Mouse (Mus musculus): Measurements from ENCODE around the gene Magi1.

Magi1 gene

GRCm38 (mm10) chr6:94283318-94284061, at the start of gene Magi1:
Gene Magi1, minus strand, starts transcription at chr6:94283917.
- peak; percentile 3 for DNase-seq (ENCODE audit: low read depth, low spot score)

DNA sequence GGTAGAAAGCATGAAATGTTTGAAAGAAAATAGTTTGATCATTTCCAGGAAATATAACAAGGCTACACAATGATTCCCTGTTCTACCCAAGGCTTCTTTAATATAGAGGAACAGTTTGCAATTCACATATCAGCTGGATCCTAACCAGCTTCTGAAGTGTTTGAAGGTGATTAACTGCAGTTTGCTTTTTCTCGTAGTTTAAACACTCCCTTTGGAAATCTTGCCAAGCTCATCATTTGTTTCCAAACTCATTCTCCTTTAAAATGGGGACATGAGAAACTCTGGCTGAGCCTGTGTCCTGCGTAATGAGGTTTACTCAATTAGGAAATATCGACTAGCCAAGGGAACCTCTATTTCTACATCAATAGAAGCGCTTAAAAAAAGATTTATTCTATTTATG, 43.4 kb upstream of the Magi1 start:
- Histone ChIP-seq H3K36me3 (ENCODE audit: control insufficient read depth, insufficient read depth, low read length, poor library complexity, severe bottlenecking) (no peaks in the 10 kb centered on the region), H3K27me3 (ENCODE audit: control insufficient read depth, insufficient read depth, low read length, poor library complexity, severe bottlenecking) (no peaks in the 10 kb centered on the region)
- no peak for DNase-seq (ENCODE audit: low read depth, low spot score)

More at GRCm38 (mm10) chr6:94283318-94284061, at the start of gene Magi1:
- Histone ChIP-seq H3K36me3 (ENCODE audit: control insufficient read depth, insufficient read depth, low read length, poor library complexity, severe bottlenecking) (no peaks in the 10 kb centered on the region), H3K27me3 (ENCODE audit: control insufficient read depth, insufficient read depth, low read length, poor library complexity, severe bottlenecking) (peaks cover 2% of the 10 kb centered on the region; the same call in 1 of the 2 replicates)

GRCm38 (mm10) chr6:94316886-94317285, 33.2 kb upstream of the Magi1 start:
- Histone ChIP-seq H3K36me3 (ENCODE audit: control insufficient read depth, insufficient read depth, low read length, poor library complexity, severe bottlenecking) (no peaks in the 10 kb centered on the region), H3K27me3 (ENCODE audit: control insufficient read depth, insufficient read depth, low read length, poor library complexity, severe bottlenecking) (no peaks in the 10 kb centered on the region)
- DNase-seq (ENCODE audit: low read depth, low spot score) = no peak

GRCm38 (mm10) chr6:94312285-94312684, 28.6 kb upstream of the Magi1 start:
- Histone ChIP-seq H3K36me3 (ENCODE audit: control insufficient read depth, insufficient read depth, low read length, poor library complexity, severe bottlenecking) (no peaks in the 10 kb centered on the region), H3K27me3 (ENCODE audit: control insufficient read depth, insufficient read depth, low read length, poor library complexity, severe bottlenecking) (no peaks in the 10 kb centered on the region)
- no peak for DNase-seq (ENCODE audit: low read depth, low spot score)

- H3K27me3 ChIP-seq (ENCODE audit: control insufficient read depth, insufficient read depth, low read length, poor library complexity, severe bottlenecking) = no peaks in the 10 kb centered on the region
- no peak for DNase-seq (ENCODE audit: low read depth, low spot score)
- H3K36me3 ChIP-seq (ENCODE audit: control insufficient read depth, insufficient read depth, low read length, poor library complexity, severe bottlenecking) = no peaks in the 10 kb centered on the region
Measured at GRCm38 (mm10) chr6:94308498-94308897, 24.8 kb upstream of the Magi1 start.

DNA sequence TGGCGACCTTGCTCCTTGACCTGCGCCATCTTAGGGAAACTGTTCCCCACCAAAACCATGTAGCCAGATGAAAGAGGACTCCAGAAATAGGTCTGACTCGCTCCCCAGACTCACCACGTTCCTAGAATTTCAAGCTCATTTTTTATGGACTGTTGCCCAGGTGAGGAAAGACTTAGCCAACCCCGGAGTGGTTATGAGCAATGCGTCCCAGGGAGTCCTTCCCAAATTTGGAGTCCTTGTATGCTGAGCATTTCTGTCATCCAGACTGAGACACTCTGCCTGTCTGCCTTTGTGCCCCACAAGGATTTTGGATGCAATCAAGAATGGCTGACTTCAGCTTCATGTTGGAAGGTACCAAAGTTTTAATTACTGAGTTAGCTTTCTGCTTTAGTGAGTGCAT, 19.8 kb upstream of the Magi1 start:
- Histone ChIP-seq H3K36me3 (ENCODE audit: control insufficient read depth, insufficient read depth, low read length, poor library complexity, severe bottlenecking) (no peaks in the 10 kb centered on the region), H3K27me3 (ENCODE audit: control insufficient read depth, insufficient read depth, low read length, poor library complexity, severe bottlenecking) (no peaks in the 10 kb centered on the region)
- no peak for DNase-seq (ENCODE audit: low read depth, low spot score)

DNA sequence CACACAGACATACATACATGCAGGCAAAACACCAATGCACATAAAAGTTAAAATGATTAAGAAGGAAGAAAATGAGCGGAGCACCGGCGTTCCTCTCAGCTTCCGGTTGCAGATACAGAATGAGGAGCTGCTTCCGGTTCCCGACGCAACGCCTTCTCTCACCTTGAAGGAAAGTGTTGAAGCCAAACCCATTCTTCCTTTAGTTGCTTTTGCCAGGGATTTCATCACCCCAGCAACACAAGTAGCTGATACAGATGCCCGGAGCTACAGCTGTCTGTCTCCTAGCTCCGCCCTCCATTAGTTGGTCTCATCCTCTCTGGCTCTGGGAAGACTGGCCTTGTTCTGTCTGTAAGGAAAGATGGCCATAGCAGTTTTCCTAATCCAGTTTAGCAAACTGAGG, 18.1 kb upstream of the Magi1 start:
- DNase-seq (ENCODE audit: low read depth, low spot score) = no peak
- no peaks in the 10 kb centered on the region for H3K36me3 ChIP-seq (ENCODE audit: control insufficient read depth, insufficient read depth, low read length, poor library complexity, severe bottlenecking)
- no peaks in the 10 kb centered on the region for H3K27me3 ChIP-seq (ENCODE audit: control insufficient read depth, insufficient read depth, low read length, poor library complexity, severe bottlenecking)

DNA sequence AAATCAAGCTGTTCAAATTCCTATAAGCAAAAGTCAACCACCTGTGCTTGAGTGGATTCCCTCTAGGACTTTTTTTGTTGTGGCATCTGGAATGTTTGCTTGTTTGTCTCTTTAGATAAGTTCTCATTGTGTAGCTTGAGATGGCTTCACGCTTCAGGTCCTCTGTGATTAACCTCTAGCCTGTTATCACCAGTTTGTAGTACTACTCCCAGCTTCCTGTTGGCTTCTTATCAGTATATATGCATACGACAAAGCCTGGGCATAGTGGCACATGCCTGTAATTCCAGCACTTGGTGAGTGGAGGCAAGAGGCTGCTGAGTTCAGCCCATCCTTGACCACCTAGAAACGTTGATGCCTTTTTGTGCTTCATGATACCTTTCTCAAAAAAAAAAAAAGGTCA, 16.8 kb upstream of the Magi1 start:
- Histone ChIP-seq H3K36me3 (ENCODE audit: control insufficient read depth, insufficient read depth, low read length, poor library complexity, severe bottlenecking) (no peaks in the 10 kb centered on the region), H3K27me3 (ENCODE audit: control insufficient read depth, insufficient read depth, low read length, poor library complexity, severe bottlenecking) (no peaks in the 10 kb centered on the region)
- no peak for DNase-seq (ENCODE audit: low read depth, low spot score)

DNA sequence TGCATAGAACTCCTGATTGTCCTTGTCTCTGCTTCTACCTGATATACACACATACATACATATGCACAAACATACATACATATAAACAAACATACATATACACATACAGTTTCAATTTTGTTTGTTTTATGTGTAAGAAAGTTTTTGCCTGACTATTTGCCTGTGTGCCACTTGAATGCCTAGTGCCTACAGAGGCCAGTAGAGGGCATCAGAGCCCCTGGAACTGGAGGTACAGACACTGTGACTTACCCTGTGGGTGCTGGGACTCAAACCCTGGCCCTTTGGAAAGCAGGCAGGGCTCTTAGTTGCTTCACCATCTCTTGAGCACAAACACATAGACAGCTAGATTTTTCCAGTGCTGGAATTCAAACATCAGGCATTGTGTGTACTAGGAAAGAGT, 3.7 kb upstream of the Magi1 start:
- no peak for DNase-seq (ENCODE audit: low read depth, low spot score)
- no peaks in the 10 kb centered on the region for H3K36me3 ChIP-seq (ENCODE audit: control insufficient read depth, insufficient read depth, low read length, poor library complexity, severe bottlenecking)

DNA sequence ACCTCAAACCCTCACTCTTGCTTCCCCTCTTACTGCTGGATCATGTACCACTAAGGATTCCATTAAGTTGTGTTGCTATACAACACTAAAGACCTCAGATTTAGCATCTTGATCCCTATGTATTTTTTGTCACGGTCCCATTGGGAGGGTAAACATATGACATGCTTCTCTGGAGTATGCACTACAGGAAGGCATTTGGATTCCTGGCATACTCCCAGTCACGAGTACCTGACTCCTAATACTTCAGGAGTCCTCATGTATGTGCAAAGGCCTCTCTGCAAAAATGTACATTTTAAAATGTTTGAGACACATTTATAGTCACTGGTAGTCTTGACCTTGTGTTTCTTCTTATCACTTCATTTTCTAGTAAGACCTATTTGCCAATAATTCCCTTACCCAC, 2.8 kb upstream of the Magi1 start:
- DNase-seq (ENCODE audit: low read depth, low spot score) = no peak
- peaks cover 2% of the 10 kb centered on the region; the same call in 1 of the 2 replicates for H3K27me3 ChIP-seq (ENCODE audit: control insufficient read depth, insufficient read depth, low read length, poor library complexity, severe bottlenecking)

More for the DNA sequence above, 3.7 kb upstream of the Magi1 start:
- peaks cover 2% of the 10 kb centered on the region; the same call in 1 of the 2 replicates for H3K27me3 ChIP-seq (ENCODE audit: control insufficient read depth, insufficient read depth, low read length, poor library complexity, severe bottlenecking)

GRCm38 (mm10) chr6:94284089-94284825, 540 bp upstream of the Magi1 start:
- no peaks in the 10 kb centered on the region for H3K36me3 ChIP-seq (ENCODE audit: control insufficient read depth, insufficient read depth, low read length, poor library complexity, severe bottlenecking)
- H3K27me3 ChIP-seq (ENCODE audit: control insufficient read depth, insufficient read depth, low read length, poor library complexity, severe bottlenecking) = peaks cover 2% of the 10 kb centered on the region; the same call in 1 of the 2 replicates
- DNase-seq (ENCODE audit: low read depth, low spot score) = no peak

More for the DNA sequence above, 2.8 kb upstream of the Magi1 start:
- H3K36me3 ChIP-seq (ENCODE audit: control insufficient read depth, insufficient read depth, low read length, poor library complexity, severe bottlenecking) = no peaks in the 10 kb centered on the region

DNA sequence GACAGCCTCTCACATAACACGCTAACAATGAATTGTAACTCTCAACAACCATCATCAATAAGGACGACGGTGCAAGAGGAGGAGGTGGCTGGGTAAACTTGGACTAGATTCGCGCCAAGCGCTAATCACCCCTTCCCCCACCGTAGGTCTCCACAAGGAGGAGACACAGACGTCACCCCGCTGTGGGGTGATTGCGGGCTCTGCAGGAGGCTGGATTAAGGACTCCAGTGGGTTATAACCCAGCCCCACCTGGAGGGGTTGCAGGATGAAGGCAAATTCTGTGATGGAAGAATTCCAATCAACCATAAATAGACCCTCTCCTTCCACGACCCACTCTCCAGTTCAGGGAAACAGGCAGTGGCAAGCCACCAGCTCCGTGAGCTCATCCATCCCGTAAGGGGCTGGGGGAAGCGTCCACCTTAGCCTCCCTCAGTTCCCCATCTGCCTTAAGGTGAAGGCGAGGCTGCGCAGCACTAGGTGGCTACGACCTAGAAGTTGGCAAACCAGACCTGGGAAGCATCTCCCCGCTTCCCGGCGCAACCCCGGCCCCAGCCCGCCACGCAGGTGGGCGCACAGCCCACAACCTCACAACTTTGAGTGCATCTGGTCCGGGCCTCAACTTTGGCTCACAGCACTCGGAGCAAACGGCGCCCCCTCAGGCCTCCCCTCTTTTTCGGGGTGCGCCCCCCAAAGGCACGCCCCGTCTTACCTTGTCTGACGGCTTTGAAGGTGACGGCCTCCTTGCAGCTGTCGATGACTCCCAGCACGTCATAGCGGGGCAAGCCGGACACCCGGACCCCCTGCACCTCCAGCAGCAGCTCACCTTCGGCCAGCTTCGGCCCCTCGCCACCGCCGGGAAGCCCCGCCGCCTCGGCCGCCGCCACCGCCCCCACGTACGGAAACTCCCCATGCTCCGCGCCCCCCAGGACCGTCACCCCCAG, 1.1 kb downstream of the Magi1 start:
- H3K27me3 ChIP-seq (ENCODE audit: control insufficient read depth, insufficient read depth, low read length, poor library complexity, severe bottlenecking) = peaks cover 2% of the 10 kb centered on the region; the same call in 1 of the 2 replicates
- no peak for DNase-seq (ENCODE audit: low read depth, low spot score)
- no peaks in the 10 kb centered on the region for H3K36me3 ChIP-seq (ENCODE audit: control insufficient read depth, insufficient read depth, low read length, poor library complexity, severe bottlenecking)

DNA sequence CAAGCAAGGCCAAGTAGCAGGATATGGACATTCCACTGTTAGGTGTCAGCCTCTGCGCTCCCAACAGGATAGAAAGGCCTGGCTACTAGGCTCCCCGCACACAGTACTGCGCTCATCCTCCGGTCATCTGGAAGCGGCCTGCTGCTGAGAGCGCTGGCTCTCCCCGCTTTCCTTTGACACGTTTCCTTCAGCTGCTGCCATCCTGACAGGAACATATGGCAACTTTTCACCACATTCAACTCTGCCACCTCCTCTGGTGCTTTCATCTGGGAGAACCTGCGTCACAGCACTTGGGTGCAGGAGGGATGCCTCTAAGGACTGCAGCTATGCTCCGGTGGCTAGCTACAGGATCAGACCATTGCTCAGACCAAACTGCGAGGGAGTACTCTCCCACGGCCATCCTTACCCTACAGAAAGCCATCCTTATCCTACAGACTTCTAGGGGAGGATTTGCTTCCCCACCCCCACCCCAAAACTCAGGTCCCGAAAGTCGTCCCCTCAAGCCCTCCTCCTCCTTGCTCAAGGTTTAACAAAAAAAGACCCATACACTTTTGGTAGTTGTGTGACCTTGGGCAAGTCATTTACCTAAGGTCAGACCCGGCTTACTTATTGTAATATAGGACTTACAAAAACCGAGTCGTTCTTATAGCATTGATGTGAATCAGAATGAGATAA, 2.0 kb downstream of the Magi1 start:
- peaks cover 2% of the 10 kb centered on the region; the same call in 1 of the 2 replicates for H3K27me3 ChIP-seq (ENCODE audit: control insufficient read depth, insufficient read depth, low read length, poor library complexity, severe bottlenecking)
- H3K36me3 ChIP-seq (ENCODE audit: control insufficient read depth, insufficient read depth, low read length, poor library complexity, severe bottlenecking) = no peaks in the 10 kb centered on the region
- DNase-seq (ENCODE audit: low read depth, low spot score) = no peak

GRCm38 (mm10) chr6:94273941-94274340, 9.8 kb downstream of the Magi1 start:
- Histone ChIP-seq H3K36me3 (ENCODE audit: control insufficient read depth, insufficient read depth, low read length, poor library complexity, severe bottlenecking) (no peaks in the 10 kb centered on the region), H3K27me3 (ENCODE audit: control insufficient read depth, insufficient read depth, low read length, poor library complexity, severe bottlenecking) (no peaks in the 10 kb centered on the region)
- no peak for DNase-seq (ENCODE audit: low read depth, low spot score)

Measured in splenic B cell, adult 2 months (primary cell).